Mouse (Mus musculus): ENCODE data around the gene Olfr1381.
"Not testable (repeated sequence)": the region's sequence is repeated elsewhere in the genome, so short reads cannot be mapped to it uniquely, and the experiment has no call there.

Olfr1381 gene

GRCm38 (mm10) chr11:49543149-49543548 is at the start of gene Olfr1381:
TSS of gene Olfr1381 (plus strand) at chr11:49543449.
- ATAC-seq (ENCODE audit: insufficient number of reproducible peaks, low FRiP score, low TSS enrichment), result not testable (repeated sequence)

- no peak for ATAC-seq (ENCODE audit: insufficient number of reproducible peaks, low FRiP score, low TSS enrichment)
Observed at GRCm38 (mm10) chr11:49518086-49518485, 25.2 kb upstream of the Olfr1381 start.

GRCm38 (mm10) chr11:49519348-49519747 is 23.9 kb upstream of the Olfr1381 start, which contains the start of gene Olfr1383:
TSS of gene Olfr1383 (plus strand) at chr11:49519648.
- ATAC-seq (ENCODE audit: insufficient number of reproducible peaks, low FRiP score, low TSS enrichment), result no peak

- no peak for ATAC-seq (ENCODE audit: insufficient number of reproducible peaks, low FRiP score, low TSS enrichment)
Observed at GRCm38 (mm10) chr11:49527947-49528346, 15.3 kb upstream of the Olfr1381 start, which contains the start of gene Olfr1382. TSS of gene Olfr1382 (plus strand) at chr11:49528247.

GRCm38 (mm10) chr11:49532761-49533160 is 10.5 kb upstream of the Olfr1381 start:
- ATAC-seq (ENCODE audit: insufficient number of reproducible peaks, low FRiP score, low TSS enrichment), result no peak

- ATAC-seq (ENCODE audit: insufficient number of reproducible peaks, low FRiP score, low TSS enrichment), result not testable (repeated sequence)
Observed at GRCm38 (mm10) chr11:49536631-49537030, 6.6 kb upstream of the Olfr1381 start.

- ATAC-seq (ENCODE audit: insufficient number of reproducible peaks, low FRiP score, low TSS enrichment), result not testable (repeated sequence)
Observed at GRCm38 (mm10) chr11:49554033-49554432, 10.8 kb downstream of the Olfr1381 start.

- ATAC-seq (ENCODE audit: insufficient number of reproducible peaks, low FRiP score, low TSS enrichment), result not testable (repeated sequence)
Observed at GRCm38 (mm10) chr11:49556578-49556977, 13.3 kb downstream of the Olfr1381 start, which contains the start of gene Olfr1380. TSS of gene Olfr1380 (plus strand) at chr11:49556878.

- ATAC-seq (ENCODE audit: insufficient number of reproducible peaks, low FRiP score, low TSS enrichment), result not testable (repeated sequence)
Observed at GRCm38 (mm10) chr11:49575054-49575453, 31.8 kb downstream of the Olfr1381 start.

- not testable (repeated sequence) for ATAC-seq (ENCODE audit: insufficient number of reproducible peaks, low FRiP score, low TSS enrichment)
Observed at GRCm38 (mm10) chr11:49580452-49580851, 37.2 kb downstream of the Olfr1381 start.

GRCm38 (mm10) chr11:49590213-49590612 is 47.0 kb downstream of the Olfr1381 start:
- ATAC-seq (ENCODE audit: insufficient number of reproducible peaks, low FRiP score, low TSS enrichment), result no peak

GRCm38 (mm10) chr11:49597149-49597548 is 53.9 kb downstream of the Olfr1381 start:
- not testable (repeated sequence) for ATAC-seq (ENCODE audit: insufficient number of reproducible peaks, low FRiP score, low TSS enrichment)
